Mouse (Mus musculus): ENCODE measurements around the gene Rem1. TPM values are rescaled to one million over a fixed set of nuclear protein-coding genes. Genes with fewer than 3 reads are reported as not detected.

Gene Rem1
- polyA plus RNA-seq, 1 experiment = 0.90 TPM

DNA sequence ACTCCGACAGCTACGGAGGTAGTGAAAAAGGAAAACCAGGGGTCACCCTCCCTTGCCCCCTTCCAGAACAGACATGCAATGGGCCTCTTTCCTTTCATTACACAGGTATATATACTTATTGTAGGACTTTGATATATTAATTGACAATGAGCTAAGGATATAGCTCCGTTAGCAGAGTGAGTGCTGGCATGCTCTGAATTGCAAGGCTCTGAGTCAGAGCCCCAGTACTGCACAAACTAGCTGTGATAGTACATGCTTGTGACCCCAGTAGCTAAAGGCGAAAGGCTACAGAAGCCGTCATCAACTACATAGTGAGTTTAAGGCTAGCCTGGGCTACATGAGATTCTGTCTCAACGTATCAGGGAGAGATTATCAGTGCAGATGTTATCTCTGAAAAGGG, 3.2 kb downstream of the Rem1 start:
- TF ChIP-seq POLR2A (IDR thresholded peaks at IDR 0.05; ENCODE audit: borderline replicate concordance, insufficient read depth, low read length) (no peak), CTCF (IDR thresholded peaks at IDR 0.05; ENCODE audit: borderline replicate concordance, insufficient read depth, low read depth, low read length) (no peak)
- WGBS = 89% methylated on average over 6 of the region's 6 CpGs
- peaks cover 3% of the 10 kb centered on the region; the same call in 1 of the 2 replicates for H3K27me3 ChIP-seq (ENCODE audit: control insufficient read depth, insufficient read depth, low read length)
- no peak for DNase-seq
- H3K4me3 ChIP-seq (replicated peaks; ENCODE audit: insufficient read depth, low read depth, low read length) = no peak overlapping the region
- H3K4me1 ChIP-seq (ENCODE audit: control insufficient read depth, insufficient read depth, low read length) = no peaks in the 10 kb centered on the region
- H3K27ac ChIP-seq (ENCODE audit: insufficient read depth, low read length) = no peak overlapping the region

DNA sequence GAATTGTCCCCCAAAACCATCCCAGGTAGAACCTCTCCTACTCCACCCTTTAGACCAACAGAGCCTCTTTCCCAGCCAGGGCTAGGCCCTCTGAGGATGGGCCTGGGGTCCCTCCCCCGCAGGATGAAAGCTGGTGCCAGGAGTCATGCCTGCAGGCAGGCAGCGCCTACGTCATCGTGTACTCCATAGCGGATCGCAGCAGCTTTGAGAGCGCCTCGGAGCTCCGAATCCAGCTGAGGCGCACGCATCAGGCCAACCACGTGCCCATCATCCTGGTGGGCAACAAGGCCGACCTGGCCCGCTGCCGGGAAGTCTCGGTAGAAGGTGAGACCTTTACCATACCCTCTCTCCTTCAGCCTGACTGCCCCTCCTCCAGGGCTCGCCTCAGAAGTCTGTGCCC, 6.6 kb downstream of the Rem1 start:
- no peak for TF ChIP-seq CTCF (IDR thresholded peaks at IDR 0.05; ENCODE audit: borderline replicate concordance, insufficient read depth, low read depth, low read length)
- TF ChIP-seq POLR2A (IDR thresholded peaks at IDR 0.05; ENCODE audit: borderline replicate concordance, insufficient read depth, low read length) = no peak
- no peak for DNase-seq
- no peaks in the 10 kb centered on the region for H3K4me1 ChIP-seq (ENCODE audit: control insufficient read depth, insufficient read depth, low read length)
- no peak overlapping the region for H3K4me3 ChIP-seq (replicated peaks; ENCODE audit: insufficient read depth, low read depth, low read length)
- WGBS = 25% methylated on average over 17 of the region's 17 CpGs
- no peaks in the 10 kb centered on the region for H3K27me3 ChIP-seq (ENCODE audit: control insufficient read depth, insufficient read depth, low read length)
- no peak overlapping the region for H3K27ac ChIP-seq (ENCODE audit: insufficient read depth, low read length)

DNA sequence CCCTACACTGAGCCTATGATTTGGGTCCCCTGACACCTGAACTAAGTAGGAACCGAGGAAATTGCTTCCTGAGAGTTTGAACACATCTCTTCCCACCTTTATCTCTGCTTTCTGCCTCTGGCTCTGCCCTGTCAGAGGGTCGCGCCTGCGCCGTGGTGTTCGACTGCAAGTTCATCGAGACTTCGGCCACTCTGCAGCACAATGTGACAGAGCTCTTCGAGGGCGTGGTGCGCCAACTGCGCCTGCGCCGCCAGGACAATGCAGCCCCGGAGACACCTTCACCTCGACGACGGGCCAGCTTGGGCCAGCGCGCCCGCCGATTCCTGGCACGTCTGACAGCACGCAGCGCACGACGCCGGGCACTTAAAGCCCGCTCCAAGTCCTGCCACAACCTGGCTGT, 7.6 kb downstream of the Rem1 start:
- no peak overlapping the region for H3K4me3 ChIP-seq (replicated peaks; ENCODE audit: insufficient read depth, low read depth, low read length)
- 76% methylated on average over 29 of the region's 29 CpGs for WGBS
- TF ChIP-seq POLR2A (IDR thresholded peaks at IDR 0.05; ENCODE audit: borderline replicate concordance, insufficient read depth, low read length) (no peak), CTCF (IDR thresholded peaks at IDR 0.05; ENCODE audit: borderline replicate concordance, insufficient read depth, low read depth, low read length) (no peak)
- DNase-seq = no peak
- no peaks in the 10 kb centered on the region for H3K4me1 ChIP-seq (ENCODE audit: control insufficient read depth, insufficient read depth, low read length)
- no peaks in the 10 kb centered on the region for H3K27me3 ChIP-seq (ENCODE audit: control insufficient read depth, insufficient read depth, low read length)
- H3K27ac ChIP-seq (ENCODE audit: insufficient read depth, low read length) = no peak overlapping the region

DNA sequence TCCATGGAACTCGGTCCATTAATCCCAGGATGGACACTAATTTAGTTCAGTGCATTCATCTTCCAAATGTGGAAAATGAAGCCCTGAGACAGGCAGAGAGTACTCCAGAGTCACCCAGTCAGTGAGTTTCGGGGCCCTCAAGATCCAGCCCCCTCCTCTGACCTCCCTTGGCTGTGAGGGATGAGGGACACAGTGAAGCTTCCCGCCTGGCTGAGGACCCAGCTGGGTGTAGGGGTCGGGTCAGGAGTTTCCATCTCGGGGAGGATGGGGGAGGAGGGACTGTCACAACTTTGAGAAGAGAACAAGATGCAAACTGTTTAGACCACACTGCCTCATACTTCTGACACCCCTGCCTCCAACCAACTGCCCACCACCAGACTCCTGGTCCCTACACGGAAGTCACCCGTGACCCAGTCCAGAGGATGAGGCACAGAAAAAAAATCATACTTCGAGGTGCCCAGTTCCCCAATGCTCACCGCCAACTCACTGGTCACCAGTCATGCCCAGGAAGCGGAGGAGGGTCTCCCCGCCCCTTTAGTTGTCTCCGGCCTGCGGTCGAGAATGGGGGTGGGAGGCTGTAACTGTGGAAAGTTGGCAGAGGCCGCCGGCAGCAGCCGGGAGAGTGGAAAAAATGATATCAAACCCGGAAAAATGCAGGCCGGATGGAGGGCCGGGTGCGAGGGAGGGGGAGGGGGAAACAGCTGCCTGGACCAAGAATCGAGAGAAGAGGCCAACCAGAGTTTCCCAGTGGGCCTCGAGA, 9.7 kb downstream of the Rem1 start:
- Histone ChIP-seq H3K27ac (ENCODE audit: insufficient read depth, low read length) (no peak overlapping the region), H3K4me1 (ENCODE audit: control insufficient read depth, insufficient read depth, low read length) (no peaks in the 10 kb centered on the region), H3K27me3 (ENCODE audit: control insufficient read depth, insufficient read depth, low read length) (no peaks in the 10 kb centered on the region), H3K4me3 (replicated peaks; ENCODE audit: insufficient read depth, low read depth, low read length) (no peak overlapping the region)
- no peak for DNase-seq
- TF ChIP-seq POLR2A (IDR thresholded peaks at IDR 0.05; ENCODE audit: borderline replicate concordance, insufficient read depth, low read length) (no peak), CTCF (IDR thresholded peaks at IDR 0.05; ENCODE audit: borderline replicate concordance, insufficient read depth, low read depth, low read length) (no peak)
- 26% methylated on average over 23 of the region's 23 CpGs for WGBS

DNA sequence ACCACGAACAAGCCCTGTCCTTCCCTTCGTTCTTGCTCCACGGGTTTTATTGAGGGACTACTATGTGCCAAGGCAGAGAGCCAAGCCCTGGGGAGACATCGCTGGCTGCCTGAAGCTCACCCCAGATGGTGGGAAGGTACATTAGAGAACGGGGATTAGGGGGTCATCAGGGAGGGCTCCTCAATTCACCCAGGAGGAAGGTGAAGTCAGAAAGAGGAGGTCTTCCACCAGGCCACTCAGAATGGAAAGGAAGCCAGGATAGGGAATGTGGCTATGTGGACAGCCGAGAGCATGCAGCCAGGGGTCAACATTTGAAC, 10.2 kb downstream of the Rem1 start:
- no peak overlapping the region for H3K4me3 ChIP-seq (replicated peaks; ENCODE audit: insufficient read depth, low read depth, low read length)
- 18% methylated on average over 6 of the region's 6 CpGs for WGBS
- H3K4me1 ChIP-seq (ENCODE audit: control insufficient read depth, insufficient read depth, low read length) = no peaks in the 10 kb centered on the region
- no peak for DNase-seq
- H3K27ac ChIP-seq (ENCODE audit: insufficient read depth, low read length) = no peak overlapping the region
- TF ChIP-seq CTCF (IDR thresholded peaks at IDR 0.05; ENCODE audit: borderline replicate concordance, insufficient read depth, low read depth, low read length) (no peak), POLR2A (IDR thresholded peaks at IDR 0.05; ENCODE audit: borderline replicate concordance, insufficient read depth, low read length) (no peak)
- no peaks in the 10 kb centered on the region for H3K27me3 ChIP-seq (ENCODE audit: control insufficient read depth, insufficient read depth, low read length)

DNA sequence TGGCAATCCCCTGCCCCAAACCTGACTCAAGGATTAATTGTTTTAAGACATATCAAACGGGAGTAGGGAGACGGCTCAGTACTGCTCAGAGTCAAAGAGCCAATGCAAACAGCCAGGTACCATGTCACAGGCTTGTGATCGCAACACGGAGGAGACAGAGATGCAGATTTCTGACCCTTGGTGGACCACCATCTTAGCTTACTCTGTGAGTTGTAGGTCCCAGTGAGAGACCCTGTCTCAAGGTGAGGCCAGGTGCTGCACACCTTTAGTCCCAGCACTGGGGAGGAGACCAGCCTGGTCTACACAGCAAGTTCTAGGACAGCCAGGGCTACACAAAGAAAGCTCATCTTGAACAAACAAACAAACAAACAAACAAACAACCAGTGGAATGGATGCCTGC, 10.6 kb downstream of the Rem1 start:
- Histone ChIP-seq H3K27me3 (ENCODE audit: control insufficient read depth, insufficient read depth, low read length) (no peaks in the 10 kb centered on the region), H3K4me1 (ENCODE audit: control insufficient read depth, insufficient read depth, low read length) (no peaks in the 10 kb centered on the region), H3K27ac (ENCODE audit: insufficient read depth, low read length) (no peak overlapping the region), H3K4me3 (replicated peaks; ENCODE audit: insufficient read depth, low read depth, low read length) (no peak overlapping the region)
- WGBS = 93% methylated on average over 4 of the region's 4 CpGs
- TF ChIP-seq CTCF (IDR thresholded peaks at IDR 0.05; ENCODE audit: borderline replicate concordance, insufficient read depth, low read depth, low read length) (no peak), POLR2A (IDR thresholded peaks at IDR 0.05; ENCODE audit: borderline replicate concordance, insufficient read depth, low read length) (no peak)
- no peak for DNase-seq

DNA sequence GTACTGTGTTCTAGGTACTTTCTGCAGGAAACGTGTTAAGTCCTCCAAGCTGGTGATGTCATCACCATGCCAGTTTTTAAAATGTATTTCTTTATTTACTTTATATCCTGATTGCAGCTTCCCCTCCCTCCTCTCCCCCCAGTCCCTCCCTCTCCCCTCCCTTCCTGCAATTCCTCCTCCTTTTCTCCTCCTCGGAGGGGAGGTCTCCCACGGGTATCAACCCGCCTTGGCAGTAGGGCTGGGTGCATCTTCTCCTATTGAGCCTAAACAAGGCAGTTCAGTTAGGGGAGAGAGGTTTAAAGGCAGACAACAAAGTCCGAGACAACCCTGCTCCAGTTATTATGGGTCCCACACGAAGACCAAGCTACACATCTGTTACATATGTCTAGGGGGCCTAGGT, 12.1 kb downstream of the Rem1 start:
- Histone ChIP-seq H3K27ac (ENCODE audit: insufficient read depth, low read length) (no peak overlapping the region), H3K4me1 (ENCODE audit: control insufficient read depth, insufficient read depth, low read length) (no peaks in the 10 kb centered on the region), H3K4me3 (replicated peaks; ENCODE audit: insufficient read depth, low read depth, low read length) (no peak overlapping the region), H3K27me3 (ENCODE audit: control insufficient read depth, insufficient read depth, low read length) (no peaks in the 10 kb centered on the region)
- no peak for DNase-seq
- 63% methylated on average over 6 of the region's 6 CpGs for WGBS
- TF ChIP-seq CTCF (IDR thresholded peaks at IDR 0.05; ENCODE audit: borderline replicate concordance, insufficient read depth, low read depth, low read length) (no peak), POLR2A (IDR thresholded peaks at IDR 0.05; ENCODE audit: borderline replicate concordance, insufficient read depth, low read length) (no peak)

DNA sequence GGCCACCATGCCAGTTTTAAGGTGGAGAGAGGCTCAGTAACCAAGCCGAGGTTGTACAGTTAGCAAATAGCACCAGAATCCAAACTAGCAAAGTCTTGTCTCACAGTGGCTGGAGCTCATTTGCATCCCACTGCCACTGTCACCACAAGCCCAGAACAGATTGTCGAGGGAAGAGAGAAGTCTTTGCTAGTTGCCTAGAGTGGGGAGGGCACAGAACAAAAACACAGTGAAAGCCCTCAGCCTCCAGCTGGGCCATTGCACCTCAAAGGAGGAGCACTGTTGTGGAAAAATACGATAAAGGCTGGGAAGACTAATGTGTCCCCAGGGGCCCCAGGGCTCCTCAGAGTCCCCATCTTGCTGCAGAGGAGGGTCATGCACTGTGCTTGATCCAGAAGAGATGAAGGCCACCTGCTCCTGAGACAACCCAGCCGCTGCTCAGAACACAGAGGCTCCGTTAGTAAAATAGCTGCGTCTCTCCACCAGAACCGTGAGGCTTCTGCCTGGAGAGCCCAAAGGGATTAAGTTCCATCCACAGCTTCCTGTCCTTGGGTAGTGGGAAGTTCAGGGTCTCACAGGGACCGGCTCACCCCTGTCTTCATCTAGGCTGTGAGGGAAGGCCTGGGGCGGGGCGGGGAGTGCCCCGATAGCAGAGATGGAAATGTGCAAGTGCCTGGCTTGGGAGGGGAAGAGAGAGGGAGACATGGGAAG, 12.8 kb downstream of the Rem1 start:
- DNase-seq = no peak
- H3K27ac ChIP-seq (ENCODE audit: insufficient read depth, low read length) = no peak overlapping the region
- TF ChIP-seq POLR2A (IDR thresholded peaks at IDR 0.05; ENCODE audit: borderline replicate concordance, insufficient read depth, low read length) = no peak
- TF ChIP-seq CTCF (IDR thresholded peaks at IDR 0.05; ENCODE audit: borderline replicate concordance, insufficient read depth, low read depth, low read length) = no peak
- WGBS = 22% methylated on average over 11 of the region's 11 CpGs
- no peaks in the 10 kb centered on the region for H3K27me3 ChIP-seq (ENCODE audit: control insufficient read depth, insufficient read depth, low read length)
- no peak overlapping the region for H3K4me3 ChIP-seq (replicated peaks; ENCODE audit: insufficient read depth, low read depth, low read length)
- no peaks in the 10 kb centered on the region for H3K4me1 ChIP-seq (ENCODE audit: control insufficient read depth, insufficient read depth, low read length)
